Mouse (Mus musculus): Measurements from ENCODE around the gene Notch1. TPM values are rescaled to one million over a fixed set of nuclear protein-coding genes. Genes with fewer than 3 reads are reported as not detected.

The Notch1 gene
- polyA plus RNA-seq, 1 experiment from 2014 or later, result 24.3 TPM

DNA sequence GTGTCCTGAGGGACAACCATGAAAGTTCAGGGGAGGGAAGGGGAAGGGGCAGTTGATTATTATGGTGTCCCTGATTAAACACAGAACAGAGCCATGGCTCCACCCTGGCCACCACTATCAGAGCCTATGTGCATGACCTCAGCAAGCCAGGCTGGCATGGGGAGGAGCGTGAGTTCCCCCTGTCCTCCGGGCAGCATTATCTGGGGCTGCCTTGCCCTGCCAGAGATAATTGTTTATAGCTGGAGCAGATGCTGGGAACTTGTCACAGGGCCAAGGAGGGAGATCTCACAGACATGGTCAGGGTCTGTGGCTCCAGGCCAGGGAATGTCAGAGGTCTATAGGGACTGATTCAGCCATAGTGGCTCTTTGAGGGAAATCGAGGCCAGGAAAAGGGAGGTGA lies 34.3 kb upstream of the Notch1 start:
- Histone ChIP-seq H3K4me2 (ENCODE audit: low read length) (no peak overlapping the region), H3K4me3 (ENCODE audit: low read depth, low read length) (no peak overlapping the region), H3K27me3 (replicated peaks; ENCODE audit: control insufficient read depth, insufficient read depth, low read length) (peaks cover 10% of the 10 kb centered on the region; the same call in 1 of the 2 replicates), H3K9me3 (ENCODE audit: control insufficient read depth, low read length) (no peaks in the 10 kb centered on the region), H3K4me1 (replicated peaks; ENCODE audit: control insufficient read depth, insufficient read depth, low read length) (peaks cover 16% of the 10 kb centered on the region), H3K36me3 (ENCODE audit: control insufficient read depth, insufficient read depth, low read length) (no peaks in the 10 kb centered on the region), H3K9ac (ENCODE audit: low read length) (no peak overlapping the region), H3K27ac (ENCODE audit: low read depth) (no peak overlapping the region)
- 66% methylated on average over 3 of the region's 3 CpGs for WGBS
- ATAC-seq (replicated peaks; ENCODE audit: low FRiP score, low TSS enrichment, low read depth) (no peak), DNase-seq (ENCODE audit: low spot score) (no peak)

DNA sequence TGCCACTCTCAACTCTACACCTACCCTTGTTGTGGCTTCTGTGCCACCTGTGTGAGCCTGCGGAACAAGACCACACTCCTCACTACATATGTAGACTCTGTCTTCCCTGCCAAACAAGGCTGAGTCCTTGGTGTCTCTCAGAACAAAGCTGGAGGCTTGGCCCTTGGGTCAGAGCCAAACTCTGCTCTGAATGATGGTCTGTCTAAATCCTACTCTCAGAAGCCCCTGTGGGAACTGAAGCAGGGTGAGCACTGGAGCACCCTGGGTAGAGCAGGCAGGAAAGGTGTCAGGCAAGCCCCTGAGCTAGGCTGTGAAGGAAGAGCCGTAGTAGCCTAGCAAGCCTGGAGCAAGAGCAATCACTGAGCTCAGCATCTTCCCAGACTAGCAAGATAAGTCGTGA lies 33.7 kb upstream of the Notch1 start:
- 48% methylated on average over 3 of the region's 3 CpGs for WGBS
- no peak for DNase-seq (ENCODE audit: low spot score)
- H3K4me2 ChIP-seq (ENCODE audit: low read length), result no peak overlapping the region
- ATAC-seq (replicated peaks; ENCODE audit: low FRiP score, low TSS enrichment, low read depth), result no peak
- H3K36me3 ChIP-seq (ENCODE audit: control insufficient read depth, insufficient read depth, low read length), result no peaks in the 10 kb centered on the region
- no peaks in the 10 kb centered on the region for H3K9me3 ChIP-seq (ENCODE audit: control insufficient read depth, low read length)
- peaks cover 16% of the 10 kb centered on the region for H3K4me1 ChIP-seq (replicated peaks; ENCODE audit: control insufficient read depth, insufficient read depth, low read length)
- no peak overlapping the region for H3K27ac ChIP-seq (ENCODE audit: low read depth)
- no peak overlapping the region for H3K4me3 ChIP-seq (ENCODE audit: low read depth, low read length)
- H3K9ac ChIP-seq (ENCODE audit: low read length), result no peak overlapping the region
- peaks cover 10% of the 10 kb centered on the region; the same call in 1 of the 2 replicates for H3K27me3 ChIP-seq (replicated peaks; ENCODE audit: control insufficient read depth, insufficient read depth, low read length)

DNA sequence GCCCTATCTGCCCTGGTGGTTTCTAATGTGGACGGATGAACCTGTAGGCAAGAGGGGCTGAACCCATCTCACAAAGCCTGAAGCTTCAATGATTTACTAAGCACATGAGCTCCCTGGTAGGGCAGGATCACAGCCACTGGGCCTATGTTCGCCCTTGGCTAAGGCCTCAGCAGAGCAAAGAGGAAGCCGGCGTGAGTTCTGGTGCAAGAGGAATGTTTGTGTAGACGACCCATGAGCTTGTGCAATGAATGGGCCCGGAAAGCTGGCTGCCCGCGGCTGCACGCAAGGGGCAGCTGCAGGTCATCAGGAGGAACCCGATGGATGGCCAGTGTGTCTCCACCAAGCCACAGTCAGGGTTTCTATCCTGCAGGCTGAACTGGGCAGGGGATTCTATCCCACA lies 33.3 kb upstream of the Notch1 start:
- Histone ChIP-seq H3K9ac (ENCODE audit: low read length) (no peak overlapping the region), H3K27me3 (replicated peaks; ENCODE audit: control insufficient read depth, insufficient read depth, low read length) (peaks cover 12% of the 10 kb centered on the region; the same call in 1 of the 2 replicates), H3K4me3 (ENCODE audit: low read depth, low read length) (no peak overlapping the region), H3K36me3 (ENCODE audit: control insufficient read depth, insufficient read depth, low read length) (no peaks in the 10 kb centered on the region), H3K4me1 (replicated peaks; ENCODE audit: control insufficient read depth, insufficient read depth, low read length) (peaks cover 16% of the 10 kb centered on the region), H3K27ac (ENCODE audit: low read depth) (no peak overlapping the region), H3K9me3 (ENCODE audit: control insufficient read depth, low read length) (no peaks in the 10 kb centered on the region), H3K4me2 (ENCODE audit: low read length) (no peak overlapping the region)
- ATAC-seq (replicated peaks; ENCODE audit: low FRiP score, low TSS enrichment, low read depth), result no peak
- DNase-seq (ENCODE audit: low spot score), result no peak
- 61% methylated on average over 10 of the region's 10 CpGs for WGBS

DNA sequence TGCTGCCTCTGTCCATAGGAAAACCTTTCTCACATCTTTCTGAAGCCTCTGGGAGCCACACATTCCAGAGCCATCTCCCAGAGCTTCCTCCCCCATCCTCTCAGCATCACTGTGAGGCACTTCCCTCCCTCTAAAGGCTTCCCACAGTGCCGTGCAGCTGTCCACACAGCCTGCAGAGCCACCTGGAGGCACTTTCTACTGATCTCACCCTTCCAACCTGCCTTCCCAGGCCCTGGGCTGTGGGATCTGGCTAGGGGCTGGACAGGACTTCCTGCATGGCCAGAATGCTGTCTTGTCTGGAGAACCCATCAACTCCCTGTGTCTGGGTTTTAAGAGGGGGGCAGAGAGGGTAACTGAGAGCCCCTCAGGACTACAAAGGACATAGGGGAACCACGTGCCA lies 31.0 kb upstream of the Notch1 start:
- H3K4me3 ChIP-seq (ENCODE audit: low read depth, low read length), result no peak overlapping the region
- H3K4me1 ChIP-seq (replicated peaks; ENCODE audit: control insufficient read depth, insufficient read depth, low read length), result peaks cover 16% of the 10 kb centered on the region
- no peak for DNase-seq (ENCODE audit: low spot score)
- H3K9me3 ChIP-seq (ENCODE audit: control insufficient read depth, low read length), result no peaks in the 10 kb centered on the region
- peak; percentile 61; the same call in 1 of the 2 replicates for ATAC-seq (replicated peaks; ENCODE audit: low FRiP score, low TSS enrichment, low read depth)
- WGBS, result 33% methylated on average over 2 of the region's 2 CpGs
- H3K27ac ChIP-seq (ENCODE audit: low read depth), result no peak overlapping the region
- H3K4me2 ChIP-seq (ENCODE audit: low read length), result no peak overlapping the region
- no peaks in the 10 kb centered on the region for H3K36me3 ChIP-seq (ENCODE audit: control insufficient read depth, insufficient read depth, low read length)
- no peak overlapping the region for H3K9ac ChIP-seq (ENCODE audit: low read length)
- H3K27me3 ChIP-seq (replicated peaks; ENCODE audit: control insufficient read depth, insufficient read depth, low read length), result peaks cover 4% of the 10 kb centered on the region; the same call in 1 of the 2 replicates

DNA sequence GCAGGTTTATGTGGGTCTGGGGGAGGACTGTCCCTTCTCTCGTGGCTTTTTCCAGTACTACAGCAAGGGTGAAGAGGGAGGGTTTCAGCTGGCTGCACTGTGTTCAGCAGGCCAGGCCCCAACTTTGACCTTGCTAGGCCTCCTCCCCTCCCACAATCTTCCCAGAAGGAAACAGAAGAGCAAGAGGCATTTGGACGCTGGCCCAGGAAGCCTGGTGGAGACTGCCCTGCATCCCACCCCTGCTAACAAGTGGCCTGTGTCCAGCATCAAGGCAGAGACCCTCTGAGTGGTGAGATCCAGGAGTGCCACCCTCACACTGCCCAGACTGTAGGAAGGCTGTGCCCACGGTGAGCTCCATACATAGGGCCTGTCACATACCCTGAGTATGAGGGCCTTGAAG lies 27.8 kb upstream of the Notch1 start:
- H3K9me3 ChIP-seq (ENCODE audit: control insufficient read depth, low read length), result no peaks in the 10 kb centered on the region
- ATAC-seq (replicated peaks; ENCODE audit: low FRiP score, low TSS enrichment, low read depth) (no peak), DNase-seq (ENCODE audit: low spot score) (no peak)
- H3K36me3 ChIP-seq (ENCODE audit: control insufficient read depth, insufficient read depth, low read length), result no peaks in the 10 kb centered on the region
- H3K4me3 ChIP-seq (ENCODE audit: low read depth, low read length), result no peak overlapping the region
- no peak overlapping the region for H3K27ac ChIP-seq (ENCODE audit: low read depth)
- peaks cover 7% of the 10 kb centered on the region; the same call in 1 of the 2 replicates for H3K27me3 ChIP-seq (replicated peaks; ENCODE audit: control insufficient read depth, insufficient read depth, low read length)
- peaks cover 10% of the 10 kb centered on the region; the same call in 1 of the 2 replicates for H3K4me1 ChIP-seq (replicated peaks; ENCODE audit: control insufficient read depth, insufficient read depth, low read length)
- H3K4me2 ChIP-seq (ENCODE audit: low read length), result no peak overlapping the region
- no peak overlapping the region for H3K9ac ChIP-seq (ENCODE audit: low read length)
- WGBS, result 56% methylated on average over 3 of the region's 3 CpGs

DNA sequence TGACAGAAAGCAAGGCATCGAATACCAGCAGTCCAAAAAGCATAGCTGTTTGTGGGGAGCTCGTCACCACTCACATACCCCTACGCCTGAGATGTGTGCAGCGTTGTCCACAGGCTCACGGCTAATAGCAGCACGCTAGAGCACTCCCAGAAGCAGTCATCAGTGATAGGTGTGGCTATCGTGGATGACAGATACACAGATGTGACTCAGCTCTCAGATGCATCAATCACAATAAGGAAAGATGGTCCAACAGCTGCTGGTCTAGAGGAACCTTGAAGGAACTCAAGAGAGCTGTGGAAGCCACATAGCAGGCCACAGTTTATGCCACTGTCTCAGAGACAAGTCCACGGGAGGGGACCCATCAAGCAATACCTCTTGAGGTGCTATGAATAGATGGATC lies 27.3 kb upstream of the Notch1 start:
- ATAC-seq (replicated peaks; ENCODE audit: low FRiP score, low TSS enrichment, low read depth), result no peak
- Histone ChIP-seq H3K27me3 (replicated peaks; ENCODE audit: control insufficient read depth, insufficient read depth, low read length) (peaks cover 7% of the 10 kb centered on the region; the same call in 1 of the 2 replicates), H3K9ac (ENCODE audit: low read length) (no peak overlapping the region), H3K4me3 (ENCODE audit: low read depth, low read length) (no peak overlapping the region), H3K4me2 (ENCODE audit: low read length) (no peak overlapping the region), H3K27ac (ENCODE audit: low read depth) (no peak overlapping the region), H3K4me1 (replicated peaks; ENCODE audit: control insufficient read depth, insufficient read depth, low read length) (peaks cover 10% of the 10 kb centered on the region; the same call in 1 of the 2 replicates), H3K36me3 (ENCODE audit: control insufficient read depth, insufficient read depth, low read length) (no peaks in the 10 kb centered on the region), H3K9me3 (ENCODE audit: control insufficient read depth, low read length) (no peaks in the 10 kb centered on the region)
- WGBS, result 86% methylated on average over 8 of the region's 8 CpGs
- no peak for DNase-seq (ENCODE audit: low spot score)

DNA sequence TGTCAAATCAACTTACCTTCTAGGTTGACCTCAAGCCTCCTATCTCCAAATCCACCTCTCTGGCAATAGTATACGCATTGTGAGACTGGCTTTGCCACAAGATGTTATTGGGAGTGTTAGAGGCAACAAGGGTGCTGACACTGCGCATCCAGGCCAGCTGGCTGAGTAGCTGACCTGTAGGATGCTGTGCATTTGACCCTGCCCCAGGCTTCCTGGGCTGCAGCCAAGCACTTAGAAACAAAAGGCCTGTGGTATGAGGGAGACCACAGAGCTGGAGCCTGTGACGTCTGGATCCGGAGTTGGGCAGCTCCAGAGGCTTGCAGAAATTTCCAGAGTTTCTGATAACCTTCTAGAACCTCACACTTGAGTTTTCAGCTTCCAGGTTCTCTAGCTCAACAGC lies 26.7 kb upstream of the Notch1 start:
- H3K27ac ChIP-seq (ENCODE audit: low read depth), result no peak overlapping the region
- H3K4me1 ChIP-seq (replicated peaks; ENCODE audit: control insufficient read depth, insufficient read depth, low read length), result peaks cover 10% of the 10 kb centered on the region; the same call in 1 of the 2 replicates
- ATAC-seq (replicated peaks; ENCODE audit: low FRiP score, low TSS enrichment, low read depth) (no peak), DNase-seq (ENCODE audit: low spot score) (no peak)
- H3K36me3 ChIP-seq (ENCODE audit: control insufficient read depth, insufficient read depth, low read length), result no peaks in the 10 kb centered on the region
- H3K4me3 ChIP-seq (ENCODE audit: low read depth, low read length), result no peak overlapping the region
- no peak overlapping the region for H3K9ac ChIP-seq (ENCODE audit: low read length)
- H3K9me3 ChIP-seq (ENCODE audit: control insufficient read depth, low read length), result no peaks in the 10 kb centered on the region
- H3K4me2 ChIP-seq (ENCODE audit: low read length), result no peak overlapping the region
- peaks cover 7% of the 10 kb centered on the region; the same call in 1 of the 2 replicates for H3K27me3 ChIP-seq (replicated peaks; ENCODE audit: control insufficient read depth, insufficient read depth, low read length)
- WGBS, result 66% methylated on average over 4 of the region's 4 CpGs

DNA sequence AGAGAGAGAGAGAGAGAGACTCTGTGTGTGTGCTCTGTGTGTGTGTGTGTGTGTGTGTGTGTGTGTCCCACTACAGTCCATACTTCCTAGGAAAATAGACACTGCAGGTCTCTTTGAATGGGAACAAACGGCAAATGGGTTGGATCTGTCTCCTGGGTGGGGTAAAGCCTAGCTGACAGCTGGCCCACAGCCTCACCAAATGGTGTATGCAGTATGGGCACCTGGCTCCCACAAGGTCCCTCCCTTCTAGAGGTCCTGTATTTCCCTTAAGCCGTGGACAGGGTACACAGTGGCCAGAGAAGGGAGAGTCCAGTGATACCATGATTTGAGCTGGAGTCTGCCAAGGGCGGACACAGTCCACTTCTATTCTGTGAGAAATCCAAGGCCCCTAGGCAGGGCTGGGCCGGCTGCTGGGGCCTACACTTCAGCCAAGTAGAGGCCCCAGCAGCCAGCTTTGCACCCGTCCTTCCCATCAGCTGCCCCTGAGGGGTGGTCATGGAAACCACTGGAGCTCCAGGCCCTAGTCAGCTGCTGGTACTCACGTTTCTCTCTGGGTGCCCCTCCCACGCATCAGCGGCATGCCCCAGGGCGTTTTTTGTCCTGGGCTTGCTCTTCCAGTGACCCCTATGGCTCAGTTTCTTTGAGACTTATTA lies 24.9 kb upstream of the Notch1 start:
- Histone ChIP-seq H3K27me3 (replicated peaks; ENCODE audit: control insufficient read depth, insufficient read depth, low read length) (0 out of 2 replicates have a peak, but pooled peaks cover 7% of the 10 kb centered on the region), H3K4me1 (replicated peaks; ENCODE audit: control insufficient read depth, insufficient read depth, low read length) (0 out of 2 replicates have a peak, but pooled peaks cover 3% of the 10 kb centered on the region), H3K4me3 (ENCODE audit: low read depth, low read length) (no peak overlapping the region), H3K4me2 (ENCODE audit: low read length) (no peak overlapping the region), H3K9ac (ENCODE audit: low read length) (no peak overlapping the region), H3K9me3 (ENCODE audit: control insufficient read depth, low read length) (no peaks in the 10 kb centered on the region), H3K27ac (ENCODE audit: low read depth) (no peak overlapping the region), H3K36me3 (ENCODE audit: control insufficient read depth, insufficient read depth, low read length) (no peaks in the 10 kb centered on the region)
- 37% methylated on average over 9 of the region's 9 CpGs for WGBS
- ATAC-seq (replicated peaks; ENCODE audit: low FRiP score, low TSS enrichment, low read depth), result no peak
- DNase-seq (ENCODE audit: low spot score), result no peak

DNA sequence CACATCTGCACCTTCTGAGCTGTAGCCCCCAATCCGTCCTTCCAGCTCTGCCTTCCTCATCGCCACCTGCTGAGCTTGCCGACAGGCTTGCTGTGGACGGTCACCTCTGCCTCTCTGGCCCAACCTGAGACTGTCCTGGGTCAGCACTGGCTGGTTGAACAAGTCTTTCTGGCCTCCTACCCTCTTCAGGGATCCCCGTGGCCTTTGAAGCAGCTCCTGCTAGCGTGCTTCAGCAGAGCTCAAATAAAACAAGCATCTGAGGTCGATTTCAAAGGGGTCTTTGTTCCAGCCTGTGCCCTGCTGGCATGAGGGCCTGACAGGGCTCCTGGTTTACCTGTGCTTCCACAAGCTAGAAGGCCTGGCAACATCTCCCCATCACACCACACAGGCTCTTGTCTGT lies 24.3 kb upstream of the Notch1 start:
- ATAC-seq (replicated peaks; ENCODE audit: low FRiP score, low TSS enrichment, low read depth) (no peak), DNase-seq (ENCODE audit: low spot score) (no peak)
- no peak overlapping the region for H3K4me2 ChIP-seq (ENCODE audit: low read length)
- H3K27me3 ChIP-seq (replicated peaks; ENCODE audit: control insufficient read depth, insufficient read depth, low read length), result 0 out of 2 replicates have a peak, but pooled peaks cover 7% of the 10 kb centered on the region
- H3K4me1 ChIP-seq (replicated peaks; ENCODE audit: control insufficient read depth, insufficient read depth, low read length), result 0 out of 2 replicates have a peak, but pooled peaks cover 3% of the 10 kb centered on the region
- no peaks in the 10 kb centered on the region for H3K9me3 ChIP-seq (ENCODE audit: control insufficient read depth, low read length)
- H3K4me3 ChIP-seq (ENCODE audit: low read depth, low read length), result no peak overlapping the region
- H3K36me3 ChIP-seq (ENCODE audit: control insufficient read depth, insufficient read depth, low read length), result no peaks in the 10 kb centered on the region
- H3K9ac ChIP-seq (ENCODE audit: low read length), result no peak overlapping the region
- WGBS, result 47% methylated on average over 7 of the region's 7 CpGs
- no peak overlapping the region for H3K27ac ChIP-seq (ENCODE audit: low read depth)

Data from intestine, embryonic 14.5 days (tissue).